Mouse (Mus musculus) C2C12 (cell line): ENCODE results near the gene Zfp13.

ENCODE experiments used
- CTCF ChIP-seq: IDR thresholded peaks from one replicate; pipeline ENCODE4 v1.5.1; 2011; ENCODE audit not compliant: control insufficient read depth, insufficient read depth, insufficient read length
- MAX ChIP-seq: IDR thresholded peaks from one replicate; pipeline ENCODE4 v1.6.1; 2011; ENCODE audit warnings: mild to moderate bottlenecking, control low read depth
- MYOD1 ChIP-seq: IDR thresholded peaks from one replicate; pipeline ENCODE4 v1.6.1; 2011; ENCODE audit warnings: low read depth; ENCODE audit not compliant: control insufficient read depth, insufficient read length
- MYOG ChIP-seq: IDR thresholded peaks from one replicate; pipeline ENCODE4 v1.6.1; 2011; ENCODE audit not compliant: control insufficient read depth, insufficient read length; ENCODE audit errors: extremely low read depth

DNA sequence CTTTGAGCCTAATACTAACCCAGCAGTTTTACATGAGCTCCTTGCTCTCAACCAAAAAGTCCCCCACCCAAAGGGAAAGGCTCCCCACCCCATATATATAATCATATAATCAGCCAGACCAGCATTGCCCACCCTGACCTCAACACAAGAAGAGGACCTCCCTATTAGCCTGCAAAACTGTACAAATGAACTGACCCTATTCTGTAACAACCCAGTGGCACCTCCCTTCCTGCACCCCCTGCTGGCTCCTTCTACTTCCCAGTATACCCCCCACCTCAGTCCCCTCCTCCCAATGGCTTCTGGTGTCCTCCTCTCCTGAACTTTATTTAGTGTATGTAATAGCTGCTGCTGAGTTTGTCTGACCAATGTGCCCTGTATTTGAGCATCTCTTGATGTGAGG, 47.9 kb downstream of the Zfp13 start:
- no peak for TF ChIP-seq MYOG
- TF ChIP-seq CTCF: no peak
- no peak for TF ChIP-seq MAX
- no peak for TF ChIP-seq MYOD1
